Mouse (Mus musculus): ENCODE results near the gene Apoa2.

- no peak for TF ChIP-seq CTCF (IDR thresholded peaks at IDR 0.05; ENCODE audit: low read depth)
- no peak for TF ChIP-seq EP300 (IDR thresholded peaks at IDR 0.05; ENCODE audit: low read depth)
Measured at GRCm38 (mm10) chr1:171251594-171252324, 26.9 kb downstream of the Apoa2 start.
